Mouse (Mus musculus) lung, embryonic 16.5 days (tissue): Measurements from ENCODE around the gene Zyg11b. TPM values are rescaled to one million over a fixed set of nuclear protein-coding genes. Genes with fewer than 3 reads are reported as not detected.
A peak's percentile ranks its signal among the peaks of the same experiment; 100 is the strongest.

ENCODE experiments used
- ATAC-seq: fragments of 200-750 bp; cut with Nextera tagmentation; 2 replicates; pipeline ENCODE4 v1.8.0; 2017; ENCODE audit warnings: low read depth, mild to moderate bottlenecking, moderate library complexity
- H3K27ac ChIP-seq: fragments of 300-500 bp; sonication (generic); 2 replicates; pipeline ENCODE4 v1.5.1; 2014; ENCODE audit warnings: mild to moderate bottlenecking, control low read depth, low read length
- H3K27me3 ChIP-seq: fragments of 300-500 bp; sonication (generic); 2 replicates; pipeline ENCODE4 v1.6.1; 2014; ENCODE audit warnings: low read depth, low read length, mixed read lengths; ENCODE audit not compliant: control insufficient read depth, insufficient read depth
- H3K36me3 ChIP-seq: fragments of 300-500 bp; sonication (generic); 2 replicates; pipeline ENCODE4 v1.6.1; 2014; ENCODE audit warnings: low read length; ENCODE audit not compliant: control insufficient read depth, insufficient read depth
- H3K4me1 ChIP-seq: fragments of 300-500 bp; sonication (generic); replicated peaks from 2 replicates; pipeline ENCODE4 v1.6.1; 2014; ENCODE audit warnings: low read length, mixed read lengths; ENCODE audit not compliant: control insufficient read depth, insufficient read depth
- H3K4me2 ChIP-seq: fragments of 300-500 bp; sonication (generic); 2 replicates; pipeline ENCODE4 v1.6.1; 2014; ENCODE audit warnings: low read depth, low read length, control low read depth
- H3K4me3 ChIP-seq: fragments of 300-500 bp; sonication (generic); 2 replicates; pipeline ENCODE4 v1.5.1; 2014; ENCODE audit warnings: mild to moderate bottlenecking, low read length, control low read depth
- H3K9ac ChIP-seq: fragments of 300-500 bp; sonication (generic); 2 replicates; pipeline ENCODE4 v1.6.1; 2014; ENCODE audit warnings: low read length, control low read depth
- H3K9me3 ChIP-seq: fragments of 300-500 bp; sonication (generic); 2 replicates; pipeline ENCODE4 v1.6.1; 2016; ENCODE audit warnings: low read length; ENCODE audit not compliant: control insufficient read depth
- WGBS: fragments of 180-500 bp; shearing (Covaris S2); extraction: QIAGEN DNeasy Blood & Tissue Kit; methylation state at CpG from one replicate; pipeline ENCODE4 v1.1.7; 2014; 5-methylcytosine and 5-hydroxymethylcytosine counted together
- polyA plus RNA-seq: library from polyadenylated mRNA; unstranded; fragments of >200 nt; fragmentation: Nextera tagmentation; extraction: Ambion mirVana; gene quantifications from 2 replicates; pipeline ENCODE4 v1.2.1, GENCODE M21; 2015

Gene Zyg11b
- polyA plus RNA-seq, result 9.6 and 9.9 TPM in 2 replicates

DNA sequence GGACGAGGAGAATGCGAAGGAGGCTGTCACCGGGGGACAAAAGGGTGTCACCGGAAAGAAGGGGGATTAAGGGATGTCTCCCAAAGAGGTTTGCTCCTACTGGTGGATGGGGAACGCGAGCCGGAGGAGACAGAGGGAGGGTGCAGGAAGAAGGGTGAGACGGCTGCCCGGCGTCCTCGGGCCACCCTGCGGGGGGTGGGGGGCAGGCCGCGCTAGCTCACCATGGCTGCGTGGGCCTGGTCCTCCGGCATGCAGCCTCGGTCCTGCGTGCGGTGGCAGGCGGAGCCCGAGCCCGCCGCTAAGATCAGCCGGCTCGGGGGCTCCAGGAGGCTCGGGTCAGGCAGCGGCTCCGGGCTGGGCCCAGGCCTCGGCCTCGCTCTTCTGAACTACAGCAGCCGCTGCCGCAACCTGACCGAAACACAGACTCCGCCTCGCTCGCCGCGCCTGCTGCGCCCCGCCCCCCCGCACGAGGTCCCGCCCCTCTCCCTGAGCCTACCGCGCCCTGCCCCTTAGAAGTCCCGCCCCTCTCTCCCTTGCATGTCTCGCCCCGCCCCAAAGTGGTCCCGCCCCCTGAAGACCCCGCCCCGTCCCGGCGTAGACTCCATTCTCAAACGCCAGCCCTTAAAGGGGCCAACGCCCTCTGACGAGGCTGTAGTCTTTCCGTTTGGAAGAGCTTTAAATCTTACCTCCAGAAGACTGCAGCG, at the start of gene Zyg11b:
Gene Zyg11b, minus strand, starts transcription at position 427 of the 704 bp plus-strand sequence.
- Histone ChIP-seq H3K9me3 (no peaks in the 10 kb centered on the region), H3K27me3 (no peaks in the 10 kb centered on the region), H3K4me1 (peaks cover 4% of the 10 kb centered on the region), H3K27ac (peak within 1 kb of the TSS; percentile 87), H3K4me3 (peak within 1 kb of the TSS; percentile 91), H3K36me3 (no peaks in the 10 kb centered on the region), H3K4me2 (peak within 1 kb of the TSS; percentile 64), H3K9ac (peak within 1 kb of the TSS; percentile 94)
- WGBS, result 1% methylated on average over 40 of the region's 58 CpGs
- peak; percentile 98 for ATAC-seq

DNA sequence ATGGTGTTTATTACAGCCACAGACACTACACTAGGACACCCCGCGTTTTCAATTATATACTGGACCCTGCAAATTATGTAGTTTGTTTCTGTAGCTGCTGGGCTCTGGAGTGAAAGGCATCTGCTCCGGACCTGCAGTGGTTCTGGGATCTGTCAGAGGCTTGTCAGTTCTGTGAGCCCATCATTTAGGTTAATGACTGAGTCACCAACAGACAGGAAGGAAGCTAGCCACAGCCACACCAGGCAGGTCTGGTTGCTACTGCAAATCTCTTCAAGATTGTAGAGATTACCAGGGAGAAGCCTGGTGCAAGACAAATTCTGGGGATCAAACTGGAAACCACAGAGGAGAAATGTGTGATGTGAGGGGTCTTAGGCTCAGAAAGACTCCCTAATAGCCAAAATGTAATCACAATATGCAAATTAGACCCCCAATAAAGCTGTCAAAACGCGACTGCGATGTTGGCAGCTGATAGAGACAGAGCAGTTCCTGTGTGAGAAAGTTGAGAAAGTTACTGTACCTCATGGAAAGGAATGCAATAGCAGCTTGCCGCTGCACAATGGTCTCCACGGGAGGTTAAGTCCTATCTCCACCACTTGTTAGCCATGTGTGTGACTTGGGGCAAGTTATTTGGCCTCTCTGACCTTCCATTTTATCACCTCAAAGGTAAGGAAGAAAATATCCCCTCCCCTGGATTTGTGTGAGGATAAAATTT, 49.1 kb upstream of the Zyg11b start:
- no peaks in the 10 kb centered on the region for H3K36me3 ChIP-seq
- H3K4me3 ChIP-seq, result no peak overlapping the region
- no peak overlapping the region for H3K4me2 ChIP-seq
- no peak overlapping the region for H3K27ac ChIP-seq
- H3K4me1 ChIP-seq, result peaks cover 35% of the 10 kb centered on the region
- no peak overlapping the region for H3K9ac ChIP-seq
- H3K27me3 ChIP-seq, result no peaks in the 10 kb centered on the region
- 33% methylated on average over 8 of the region's 8 CpGs for WGBS
- H3K9me3 ChIP-seq, result no peaks in the 10 kb centered on the region
- ATAC-seq, result no peak

DNA sequence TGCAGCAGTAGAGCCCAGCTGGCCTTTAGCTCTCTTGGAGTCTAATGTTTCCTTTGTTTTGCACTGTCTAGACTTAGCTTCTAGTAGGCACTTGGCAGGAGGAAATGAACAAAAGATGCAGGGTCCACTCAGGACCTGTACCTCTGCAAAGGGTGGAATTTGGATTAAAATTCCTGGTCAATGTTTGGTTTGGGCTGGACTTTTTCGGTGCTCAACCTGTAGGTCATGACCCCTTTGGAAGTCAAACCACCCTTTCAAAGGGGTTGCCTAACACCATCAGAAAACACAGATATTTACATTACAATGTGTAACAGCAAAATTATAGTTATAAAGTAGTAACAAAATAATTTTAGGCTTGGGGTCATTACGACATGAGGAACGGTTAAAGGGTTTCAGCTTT, 48.2 kb upstream of the Zyg11b start:
- Histone ChIP-seq H3K4me3 (no peak overlapping the region), H3K4me1 (peaks cover 34% of the 10 kb centered on the region), H3K4me2 (no peak overlapping the region), H3K9ac (no peak overlapping the region), H3K36me3 (no peaks in the 10 kb centered on the region), H3K9me3 (no peaks in the 10 kb centered on the region), H3K27me3 (no peaks in the 10 kb centered on the region), H3K27ac (no peak overlapping the region)
- WGBS, result 76% methylated on average over 3 of the region's 3 CpGs
- ATAC-seq, result no peak

DNA sequence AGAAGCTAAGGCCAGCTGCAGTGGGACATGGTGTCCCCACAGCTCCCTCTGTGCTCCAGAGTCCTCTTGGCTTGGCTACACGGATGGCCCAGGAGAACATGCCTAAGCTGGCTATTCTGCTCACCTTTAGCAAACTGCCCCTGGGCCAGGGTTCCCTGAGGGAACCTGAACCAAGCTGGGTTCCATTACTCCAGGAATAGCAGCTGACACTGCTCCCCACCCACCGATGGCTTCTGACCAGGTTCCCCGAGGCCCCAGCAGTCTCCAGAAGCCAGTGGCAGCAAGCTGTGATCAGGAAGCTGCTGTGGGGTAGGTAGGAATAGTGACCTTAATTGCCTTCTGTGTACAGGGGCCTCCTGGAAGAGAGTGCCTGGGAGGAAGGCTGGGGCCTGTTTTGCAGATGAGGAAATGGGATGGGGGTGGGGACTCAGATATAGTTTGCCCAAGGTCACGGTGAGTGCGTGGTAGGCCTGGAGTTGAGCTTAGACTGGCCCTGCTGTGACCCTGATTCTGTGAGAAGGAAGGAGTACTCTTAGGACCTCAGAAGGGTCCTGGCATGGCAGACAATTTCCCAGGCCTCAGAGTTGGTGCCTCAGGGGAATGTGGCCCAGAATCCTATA, 47.5 kb upstream of the Zyg11b start:
- Histone ChIP-seq H3K27me3 (no peaks in the 10 kb centered on the region), H3K4me2 (no peak overlapping the region), H3K9ac (0 out of 2 replicates have a peak overlapping the region, but pooled peaks have one; percentile 3), H3K4me1 (peaks cover 34% of the 10 kb centered on the region), H3K4me3 (no peak overlapping the region), H3K27ac (peak overlapping the region; percentile 24; the same call in 1 of the 2 replicates), H3K9me3 (no peaks in the 10 kb centered on the region), H3K36me3 (no peaks in the 10 kb centered on the region)
- no peak for ATAC-seq
- WGBS, result 36% methylated on average over 5 of the region's 5 CpGs

DNA sequence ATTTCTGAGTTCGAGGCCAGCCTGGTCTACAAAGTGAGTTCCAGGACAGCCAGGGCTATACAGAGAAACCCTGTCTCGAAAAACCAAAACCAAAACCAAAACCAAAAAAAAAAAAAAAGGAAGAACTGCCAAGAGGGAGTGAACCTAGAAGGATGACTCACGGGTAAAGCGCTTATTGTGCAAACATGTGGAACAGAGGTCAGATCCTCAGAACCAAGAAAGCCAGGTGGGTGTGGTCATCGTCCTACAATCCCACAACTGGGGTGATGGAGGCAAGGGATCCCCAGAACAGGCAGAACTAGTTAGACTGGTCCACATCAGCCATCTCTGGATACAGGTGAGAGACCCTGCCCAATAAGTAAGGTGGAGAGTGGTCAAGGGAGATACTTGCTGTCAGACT, 46.2 kb upstream of the Zyg11b start:
- H3K27ac ChIP-seq, result no peak overlapping the region
- no peaks in the 10 kb centered on the region for H3K27me3 ChIP-seq
- H3K36me3 ChIP-seq, result no peaks in the 10 kb centered on the region
- peaks cover 34% of the 10 kb centered on the region for H3K4me1 ChIP-seq
- 0 out of 2 replicates have a peak, but pooled peaks have one; percentile 3 for ATAC-seq
- no peak overlapping the region for H3K4me3 ChIP-seq
- WGBS, result 71% methylated on average over 5 of the region's 5 CpGs
- H3K9ac ChIP-seq, result no peak overlapping the region
- H3K9me3 ChIP-seq, result no peaks in the 10 kb centered on the region
- no peak overlapping the region for H3K4me2 ChIP-seq

DNA sequence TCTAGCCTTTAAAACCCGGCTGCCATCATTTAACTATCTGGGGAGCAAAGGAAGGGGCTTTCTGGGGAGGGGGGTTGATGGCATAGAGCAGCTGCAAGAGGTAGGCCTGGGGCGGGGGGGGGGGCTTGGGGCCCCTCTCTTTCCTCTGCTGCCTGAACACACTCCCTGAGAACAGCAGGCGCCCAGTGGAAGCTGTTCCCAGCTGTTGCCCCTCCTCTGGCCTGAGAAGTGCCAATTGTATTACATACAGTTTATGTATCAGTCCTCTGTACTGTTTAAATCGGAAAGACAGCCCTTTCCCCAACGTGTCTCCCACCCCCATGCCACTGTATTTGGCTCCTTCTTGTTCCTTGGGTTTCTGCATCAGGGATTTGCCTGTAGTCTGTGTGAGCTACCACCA, 44.9 kb upstream of the Zyg11b start:
- Histone ChIP-seq H3K9me3 (no peaks in the 10 kb centered on the region), H3K27me3 (no peaks in the 10 kb centered on the region), H3K4me1 (peaks cover 29% of the 10 kb centered on the region), H3K36me3 (no peaks in the 10 kb centered on the region), H3K27ac (0 out of 2 replicates have a peak overlapping the region, but pooled peaks have one; percentile 11), H3K9ac (no peak overlapping the region), H3K4me3 (no peak overlapping the region), H3K4me2 (no peak overlapping the region)
- WGBS, result 36% methylated on average over 4 of the region's 5 CpGs
- peak; percentile 36; the same call in 1 of the 2 replicates for ATAC-seq

DNA sequence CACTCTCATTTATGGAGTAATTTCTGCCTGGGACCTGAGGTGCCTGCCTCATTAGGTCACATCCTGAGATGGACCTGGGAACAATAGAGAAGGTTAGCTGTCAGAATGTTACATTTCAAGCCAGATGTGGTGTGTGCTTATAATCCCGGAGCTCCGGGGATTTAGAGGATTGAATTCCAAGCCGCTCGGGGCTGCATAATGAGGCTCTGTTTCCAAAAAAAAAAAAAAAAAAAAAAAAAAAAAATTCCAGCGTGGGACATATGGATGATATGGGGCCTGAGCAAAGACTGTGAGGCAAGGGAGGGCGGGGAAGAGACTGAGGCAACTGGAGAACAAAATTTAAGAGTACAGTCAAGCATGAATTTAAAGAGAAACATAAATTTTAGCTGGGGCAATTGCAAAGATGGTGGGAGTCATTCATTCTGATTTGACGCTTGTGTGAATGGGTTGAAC, 43.8 kb upstream of the Zyg11b start:
- H3K4me2 ChIP-seq, result 0 out of 2 replicates have a peak overlapping the region, but pooled peaks have one; percentile 12
- H3K27ac ChIP-seq, result peak overlapping the region; percentile 71
- 15% methylated on average over 7 of the region's 7 CpGs for WGBS
- no peak overlapping the region for H3K4me3 ChIP-seq
- peak; percentile 56; the same call in 1 of the 2 replicates for ATAC-seq
- no peaks in the 10 kb centered on the region for H3K9me3 ChIP-seq
- H3K36me3 ChIP-seq, result no peaks in the 10 kb centered on the region
- peaks cover 18% of the 10 kb centered on the region for H3K4me1 ChIP-seq
- no peaks in the 10 kb centered on the region for H3K27me3 ChIP-seq
- H3K9ac ChIP-seq, result 0 out of 2 replicates have a peak overlapping the region, but pooled peaks have one; percentile 10

DNA sequence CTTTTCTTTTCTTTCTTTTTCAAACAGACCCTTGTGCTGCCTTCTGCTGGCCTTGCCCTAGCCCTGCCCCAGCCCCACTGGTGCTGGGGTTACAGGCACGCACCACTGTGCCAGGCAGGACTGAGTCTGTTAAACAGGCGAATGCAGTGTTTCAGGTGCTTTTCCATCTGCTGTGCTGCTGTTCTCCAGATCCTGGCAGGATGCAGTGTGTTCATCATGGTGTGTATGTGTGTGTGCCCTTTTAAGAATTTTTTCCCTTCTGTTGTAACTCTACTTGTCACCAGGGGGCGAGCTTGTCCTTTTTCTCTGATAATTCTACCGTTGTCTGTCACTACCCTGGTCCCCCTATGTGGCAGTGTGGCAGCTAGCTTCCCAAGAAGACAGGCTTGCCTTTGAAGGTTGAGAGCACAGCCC, 38.4 kb upstream of the Zyg11b start:
- peaks cover 8% of the 10 kb centered on the region for H3K36me3 ChIP-seq
- WGBS, result 9% methylated on average over 4 of the region's 4 CpGs

DNA sequence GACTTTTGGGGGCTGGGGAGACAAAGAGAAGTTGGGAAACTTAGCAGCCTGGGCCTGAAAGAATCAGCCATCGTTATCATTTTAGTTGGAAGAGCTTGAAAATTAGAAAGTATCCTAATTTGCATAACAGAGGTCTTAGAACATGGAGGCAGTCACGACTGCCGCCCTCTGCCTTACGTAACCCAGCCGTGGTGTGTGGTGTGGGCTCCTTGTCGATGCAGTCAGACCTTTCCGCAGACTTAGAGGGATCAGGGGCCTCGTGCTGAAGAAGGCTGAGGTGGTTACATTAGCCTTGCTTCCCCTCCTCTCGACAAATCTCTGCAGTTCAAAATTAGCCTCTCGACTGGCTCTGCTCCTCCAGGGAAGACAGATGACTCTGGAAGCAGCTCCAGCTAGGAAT, 37.9 kb upstream of the Zyg11b start:
- Histone ChIP-seq H3K9ac (no peak overlapping the region), H3K27ac (no peak overlapping the region), H3K4me2 (no peak overlapping the region), H3K9me3 (no peaks in the 10 kb centered on the region), H3K4me1 (no peaks in the 10 kb centered on the region), H3K27me3 (no peaks in the 10 kb centered on the region), H3K36me3 (peaks cover 10% of the 10 kb centered on the region), H3K4me3 (no peak overlapping the region)
- 66% methylated on average over 10 of the region's 10 CpGs for WGBS
- ATAC-seq, result no peak

More for the DNA sequence above, 38.4 kb upstream of the Zyg11b start:
- H3K9ac ChIP-seq, result no peak overlapping the region
- H3K4me3 ChIP-seq, result no peak overlapping the region
- H3K4me1 ChIP-seq, result no peaks in the 10 kb centered on the region
- no peaks in the 10 kb centered on the region for H3K9me3 ChIP-seq
- H3K4me2 ChIP-seq, result no peak overlapping the region
- H3K27me3 ChIP-seq, result no peaks in the 10 kb centered on the region
- no peak overlapping the region for H3K27ac ChIP-seq
- peak; percentile 90 for ATAC-seq
